Mouse (Mus musculus) right cerebral cortex, adult 18-20 months (tissue): ENCODE data around the gene Gstp1.
"Not testable (repeated sequence)": the region's sequence is repeated elsewhere in the genome, so short reads cannot be mapped to it uniquely, and the experiment has no call there.

Source experiments
- DNase-seq: peaks from one replicate; pipeline ENCODE4 v3.0.0; 2022; ENCODE audit warnings: mixed read lengths

Gene Gstp1

DNA sequence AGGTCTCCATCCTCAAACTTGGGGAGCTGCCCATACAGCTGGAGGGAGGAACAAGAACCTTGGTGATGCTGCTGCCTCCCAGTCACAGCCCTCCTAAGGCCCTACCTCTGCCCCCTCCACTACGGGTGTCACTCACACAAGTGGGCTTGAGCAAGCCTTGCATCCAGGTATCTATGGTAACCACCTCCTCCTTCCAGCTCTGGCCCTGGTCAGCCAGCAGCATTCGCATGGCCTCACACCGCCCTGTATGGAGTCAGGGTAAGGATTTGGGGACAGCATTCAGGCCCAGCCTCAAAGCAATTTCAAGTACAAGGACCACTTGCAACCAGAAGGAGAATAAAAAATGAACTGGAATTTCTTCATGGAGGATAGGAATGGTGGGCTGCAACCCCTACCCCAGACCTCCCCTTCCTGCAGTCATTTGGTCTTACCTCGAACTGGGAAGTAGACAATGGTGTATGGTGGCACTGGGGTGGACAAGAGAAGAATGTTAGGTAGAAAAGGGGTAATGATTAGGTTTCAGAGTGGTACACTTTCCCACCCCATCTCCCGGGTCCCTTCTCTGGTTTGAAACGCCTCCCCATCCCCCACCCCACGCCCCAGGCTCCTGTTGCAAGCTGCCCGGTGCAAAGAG lies 514 bp downstream of the Gstp1 start:
- not testable (repeated sequence) for DNase-seq

GRCm38 (mm10) chr19:4036327-4037045 lies 1.3 kb downstream of the Gstp1 start:
- no peak for DNase-seq

- DNase-seq = no peak
Observed at GRCm38 (mm10) chr19:4033742-4034141, 4.0 kb downstream of the Gstp1 start.

- no peak for DNase-seq
Observed at GRCm38 (mm10) chr19:4033298-4033697, 4.5 kb downstream of the Gstp1 start.

GRCm38 (mm10) chr19:4032668-4033067 lies 5.1 kb downstream of the Gstp1 start:
- DNase-seq = no peak

GRCm38 (mm10) chr19:4027576-4027975 lies 10.2 kb downstream of the Gstp1 start:
- no peak for DNase-seq

DNA sequence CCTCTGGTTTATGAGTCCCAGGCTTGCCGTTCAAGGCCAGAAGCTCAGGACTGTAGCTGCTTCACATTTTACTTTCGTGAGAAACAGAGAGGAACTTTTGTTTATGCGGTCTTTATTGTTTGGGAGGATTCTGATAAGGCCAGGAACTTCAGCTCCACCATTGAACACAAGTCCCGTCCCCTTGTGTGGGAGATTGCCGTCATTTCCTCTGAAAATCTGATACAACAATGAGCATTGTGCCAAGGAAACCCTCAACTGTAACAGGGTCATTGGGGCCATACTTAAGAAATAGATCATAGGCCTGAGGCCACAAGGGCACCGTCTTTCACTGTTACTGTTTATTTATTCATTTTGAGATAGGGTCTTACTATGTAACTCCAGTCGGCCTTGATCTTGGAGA lies 14.6 kb downstream of the Gstp1 start:
- no peak for DNase-seq

- peak; percentile 80 for DNase-seq
Observed at GRCm38 (mm10) chr19:4018743-4019583, 18.8 kb downstream of the Gstp1 start.

GRCm38 (mm10) chr19:4017921-4018587 lies 19.7 kb downstream of the Gstp1 start:
- no peak for DNase-seq

GRCm38 (mm10) chr19:4015635-4016034 lies 22.1 kb downstream of the Gstp1 start:
- DNase-seq = no peak

- DNase-seq = no peak
Observed at GRCm38 (mm10) chr19:4014802-4015201, 23.0 kb downstream of the Gstp1 start.

DNA sequence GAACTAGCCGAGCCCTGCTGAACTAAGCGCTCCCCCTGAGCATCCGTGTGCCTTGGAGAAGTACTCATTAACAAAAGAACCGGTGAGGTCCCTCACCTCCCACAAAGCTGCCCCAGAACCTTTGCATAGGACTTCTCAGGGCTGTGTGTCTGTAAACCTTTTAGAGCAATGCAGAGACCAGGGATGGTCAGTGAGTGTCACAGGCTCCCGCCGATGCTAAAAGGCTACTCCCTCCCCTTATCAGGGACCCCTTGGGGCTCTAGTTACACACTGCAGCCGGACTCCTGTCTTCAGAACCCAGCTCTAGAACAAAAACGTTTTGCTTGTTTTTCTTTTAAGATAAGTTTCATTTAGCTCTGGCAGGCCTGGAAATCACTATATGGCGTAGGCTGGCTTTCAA lies 24.7 kb downstream of the Gstp1 start:
- DNase-seq = no peak

- DNase-seq = peak; percentile 99
Observed at GRCm38 (mm10) chr19:4012432-4013022, 25.3 kb downstream of the Gstp1 start, which contains the start of gene Ndufv1. Ndufv1 (minus strand) TSS chr19:4012806.

DNA sequence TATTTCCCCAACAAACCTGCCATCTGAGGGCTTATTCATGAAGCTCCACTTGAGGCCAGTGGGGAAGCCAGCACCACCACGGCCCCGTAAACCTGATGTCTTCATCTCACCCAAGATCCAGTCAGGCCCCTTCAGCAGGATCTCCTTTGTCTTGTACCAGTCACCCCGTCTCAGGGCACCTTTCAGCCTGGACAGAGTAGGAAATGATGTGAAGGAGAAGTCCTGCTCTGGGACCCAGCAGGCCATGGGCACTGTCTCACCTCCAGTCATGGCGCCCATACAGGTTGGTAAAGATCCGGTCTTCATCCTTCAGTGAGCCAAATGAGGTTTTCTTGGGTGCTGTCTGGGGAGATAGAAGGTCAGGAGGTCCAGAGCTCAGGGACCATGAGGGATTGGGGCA lies 26.7 kb downstream of the Gstp1 start:
- no peak for DNase-seq

- no peak for DNase-seq
Observed at GRCm38 (mm10) chr19:4005971-4006370, 31.8 kb downstream of the Gstp1 start.

- DNase-seq = no peak
Observed at GRCm38 (mm10) chr19:4005091-4005490, 32.7 kb downstream of the Gstp1 start.

GRCm38 (mm10) chr19:4004331-4004730 lies 33.5 kb downstream of the Gstp1 start:
- DNase-seq = no peak

GRCm38 (mm10) chr19:4003641-4004040 lies 34.1 kb downstream of the Gstp1 start:
- DNase-seq = no peak

GRCm38 (mm10) chr19:4003112-4003511 lies 34.7 kb downstream of the Gstp1 start, which contains the start of gene Doc2g:
Doc2g (plus strand) TSS chr19:4003313.
- DNase-seq = no peak

DNA sequence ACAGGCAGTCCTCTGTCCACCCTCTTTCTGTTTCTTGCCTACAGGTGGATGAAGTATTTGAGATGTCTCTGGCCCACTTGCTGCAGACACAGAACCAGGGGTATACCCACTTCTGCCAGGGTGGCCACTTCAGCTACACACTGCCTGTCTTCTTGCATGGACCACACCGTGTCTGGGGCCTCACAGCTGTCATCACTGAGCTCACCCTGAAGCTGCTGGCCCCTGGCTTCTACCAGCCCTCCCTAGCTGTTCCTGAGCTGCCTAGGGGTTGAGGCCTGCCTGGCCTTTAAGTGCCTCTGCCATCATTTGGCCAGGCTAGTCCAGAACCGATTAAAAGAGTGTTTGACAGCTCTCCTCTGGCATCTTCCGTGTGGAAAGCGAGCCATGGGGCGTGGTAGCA lies 36.0 kb downstream of the Gstp1 start:
- DNase-seq = no peak

DNA sequence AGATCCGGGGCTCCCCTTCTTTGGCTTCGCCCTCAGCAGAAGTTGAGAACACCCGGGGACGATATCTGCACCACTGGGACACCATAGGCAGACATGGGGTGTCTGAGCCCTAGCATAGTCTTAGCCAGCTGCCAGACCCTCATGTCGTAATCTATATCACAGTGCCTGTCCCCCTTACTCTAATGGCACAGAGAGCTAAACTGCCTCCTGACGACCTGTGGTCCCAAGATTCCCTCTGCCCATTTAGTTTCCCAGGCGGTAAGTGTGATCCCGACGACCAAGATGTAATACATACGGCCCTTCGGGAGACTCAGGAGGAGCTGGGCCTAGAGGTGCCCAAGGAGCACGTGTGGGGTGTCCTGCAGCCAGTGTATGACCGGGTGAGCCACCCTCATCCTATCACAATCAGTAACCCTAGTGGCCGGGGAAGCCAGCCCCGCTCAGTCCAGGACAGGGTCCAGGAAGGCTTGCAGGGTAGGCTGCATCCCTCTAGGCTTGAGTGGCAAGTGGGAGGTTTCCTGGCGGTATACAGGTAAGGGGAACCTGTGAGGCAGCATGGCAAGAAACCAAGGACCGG lies 36.7 kb downstream of the Gstp1 start:
- no peak for DNase-seq
